Mouse (Mus musculus): Measurements from ENCODE around the gene Trim21. TPM values are rescaled to one million over a fixed set of nuclear protein-coding genes. Genes with fewer than 3 reads are reported as not detected.

Trim21 gene
- polyA plus RNA-seq, 1 experiment from 2014 or later: 0.41 TPM

Other genes with a start within 250 kb of the Trim21 start
- gene Rrm1, start 123.8 kb downstream of the Trim21 start, polyA plus RNA-seq (2016; fragmentation: Nextera tagmentation; extraction: Ambion mirVana): 114 and 116 TPM in 2 replicates
- gene Olfr543, start 83.8 kb downstream of the Trim21 start, polyA plus RNA-seq (2016; fragmentation: Nextera tagmentation; extraction: Ambion mirVana): 0.31 and 0.55 TPM in 2 replicates
- gene Olfr544, start 77.2 kb downstream of the Trim21 start, polyA plus RNA-seq (2016; fragmentation: Nextera tagmentation; extraction: Ambion mirVana): 0.15 and 0.20 TPM in 2 replicates
- 0.17 and 0.22 TPM in 2 replicates for gene Olfr545, start 65.9 kb downstream of the Trim21 start, polyA plus RNA-seq (2016; fragmentation: Nextera tagmentation; extraction: Ambion mirVana)
- gene Olfr547, start 30.7 kb downstream of the Trim21 start, polyA plus RNA-seq (2016; fragmentation: Nextera tagmentation; extraction: Ambion mirVana): not detected in 2 replicates
- gene Olfr548-ps1, start 24.6 kb downstream of the Trim21 start, polyA plus RNA-seq (2016; fragmentation: Nextera tagmentation; extraction: Ambion mirVana): not detected in 2 replicates
- gene Olfr549, start 15.6 kb downstream of the Trim21 start, polyA plus RNA-seq (2016; fragmentation: Nextera tagmentation; extraction: Ambion mirVana): not detected in 2 replicates
- not detected in 2 replicates for gene Olfr550, start 6.0 kb upstream of the Trim21 start, polyA plus RNA-seq (2016; fragmentation: Nextera tagmentation; extraction: Ambion mirVana)
- not detected in 2 replicates for gene Olfr551, start 26.4 kb upstream of the Trim21 start, polyA plus RNA-seq (2016; fragmentation: Nextera tagmentation; extraction: Ambion mirVana)
- gene Olfr552, start 32.3 kb upstream of the Trim21 start, polyA plus RNA-seq (2016; fragmentation: Nextera tagmentation; extraction: Ambion mirVana): not detected in 2 replicates
- gene Olfr553, start 52.7 kb upstream of the Trim21 start, polyA plus RNA-seq (2016; fragmentation: Nextera tagmentation; extraction: Ambion mirVana): not detected in 2 replicates
- not detected in 2 replicates for gene Olfr554, start 72.9 kb upstream of the Trim21 start, polyA plus RNA-seq (2016; fragmentation: Nextera tagmentation; extraction: Ambion mirVana)
- gene Olfr555, start 93.3 kb upstream of the Trim21 start, polyA plus RNA-seq (2016; fragmentation: Nextera tagmentation; extraction: Ambion mirVana): not detected in 2 replicates
- not detected in 2 replicates for gene Olfr556, start 99.4 kb upstream of the Trim21 start, polyA plus RNA-seq (2016; fragmentation: Nextera tagmentation; extraction: Ambion mirVana)
- gene Trim68, start 121.8 kb upstream of the Trim21 start, polyA plus RNA-seq (2016; fragmentation: Nextera tagmentation; extraction: Ambion mirVana): 9.6 and 12.5 TPM in 2 replicates
- not detected in 2 replicates for gene Olfr557, start 130.4 kb upstream of the Trim21 start, polyA plus RNA-seq (2016; fragmentation: Nextera tagmentation; extraction: Ambion mirVana)
- gene Olfr558, start 136.7 kb upstream of the Trim21 start, polyA plus RNA-seq (2016; fragmentation: Nextera tagmentation; extraction: Ambion mirVana): 0.18 and 0.48 TPM in 2 replicates
- not detected in 2 replicates for gene Olfr33, start 153.6 kb upstream of the Trim21 start, polyA plus RNA-seq (2016; fragmentation: Nextera tagmentation; extraction: Ambion mirVana)
- gene Olfr559, start 162.0 kb upstream of the Trim21 start, polyA plus RNA-seq (2016; fragmentation: Nextera tagmentation; extraction: Ambion mirVana): not detected in 2 replicates
- not detected in 2 replicates for gene Olfr560, start 193.9 kb upstream of the Trim21 start, polyA plus RNA-seq (2016; fragmentation: Nextera tagmentation; extraction: Ambion mirVana)
- 0.10 and 0.13 TPM in 2 replicates for gene Olfr78, start 194.0 kb upstream of the Trim21 start, polyA plus RNA-seq (2016; fragmentation: Nextera tagmentation; extraction: Ambion mirVana)
- gene Olfr561, start 205.7 kb upstream of the Trim21 start, polyA plus RNA-seq (2016; fragmentation: Nextera tagmentation; extraction: Ambion mirVana): not detected in 2 replicates
- not detected in 2 replicates for gene Olfr564, start 238.0 kb upstream of the Trim21 start, polyA plus RNA-seq (2016; fragmentation: Nextera tagmentation; extraction: Ambion mirVana)

All from hindbrain, embryonic 12.5 days (tissue).